Mouse (Mus musculus): ENCODE measurements around the gene Tagln2. TPM values are rescaled to one million over a fixed set of nuclear protein-coding genes. Genes with fewer than 3 reads are reported as not detected.

Tagln2 gene
- polyA plus RNA-seq, 1 experiment from 2014 or later, result 662 TPM

DNA sequence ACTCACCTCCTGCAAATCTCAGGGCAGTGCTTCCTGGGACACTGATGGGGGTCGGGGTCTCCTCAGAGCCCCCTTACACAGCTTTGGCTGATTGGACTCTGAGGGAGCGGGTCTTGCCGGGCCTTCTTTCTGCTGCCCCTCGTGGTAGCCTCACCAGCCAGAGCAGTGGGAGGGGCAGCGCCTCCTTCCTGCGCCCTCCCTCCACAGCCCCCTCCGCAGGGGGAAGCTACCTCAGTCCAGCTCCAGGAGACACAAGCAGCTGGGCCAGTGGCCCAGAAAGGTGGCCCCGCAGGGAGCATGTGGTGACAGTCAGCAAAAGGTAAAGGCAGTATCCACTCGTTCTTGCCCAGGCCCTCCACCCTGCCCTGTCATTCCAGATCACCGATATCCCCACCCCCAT lies 2.4 kb upstream of the Tagln2 start:
- Histone ChIP-seq H3K4me3 (ENCODE audit: low read length) (no peak overlapping the region), H3K36me3 (ENCODE audit: control insufficient read depth, insufficient read depth, low read length) (no peaks in the 10 kb centered on the region), H3K4me1 (replicated peaks; ENCODE audit: control insufficient read depth, insufficient read depth, low read length) (peaks cover 13% of the 10 kb centered on the region), H3K4me2 (ENCODE audit: low read depth, low read length) (no peak overlapping the region), H3K27me3 (ENCODE audit: control insufficient read depth, insufficient read depth, low read depth, low read length) (no peaks in the 10 kb centered on the region), H3K27ac (ENCODE audit: low read length) (no peak overlapping the region), H3K9me3 (ENCODE audit: control insufficient read depth, low read length) (no peaks in the 10 kb centered on the region), H3K9ac (ENCODE audit: low read length) (no peak overlapping the region)
- 77% methylated on average over 10 of the region's 10 CpGs for WGBS
- ATAC-seq (ENCODE audit: low read depth), result no peak

DNA sequence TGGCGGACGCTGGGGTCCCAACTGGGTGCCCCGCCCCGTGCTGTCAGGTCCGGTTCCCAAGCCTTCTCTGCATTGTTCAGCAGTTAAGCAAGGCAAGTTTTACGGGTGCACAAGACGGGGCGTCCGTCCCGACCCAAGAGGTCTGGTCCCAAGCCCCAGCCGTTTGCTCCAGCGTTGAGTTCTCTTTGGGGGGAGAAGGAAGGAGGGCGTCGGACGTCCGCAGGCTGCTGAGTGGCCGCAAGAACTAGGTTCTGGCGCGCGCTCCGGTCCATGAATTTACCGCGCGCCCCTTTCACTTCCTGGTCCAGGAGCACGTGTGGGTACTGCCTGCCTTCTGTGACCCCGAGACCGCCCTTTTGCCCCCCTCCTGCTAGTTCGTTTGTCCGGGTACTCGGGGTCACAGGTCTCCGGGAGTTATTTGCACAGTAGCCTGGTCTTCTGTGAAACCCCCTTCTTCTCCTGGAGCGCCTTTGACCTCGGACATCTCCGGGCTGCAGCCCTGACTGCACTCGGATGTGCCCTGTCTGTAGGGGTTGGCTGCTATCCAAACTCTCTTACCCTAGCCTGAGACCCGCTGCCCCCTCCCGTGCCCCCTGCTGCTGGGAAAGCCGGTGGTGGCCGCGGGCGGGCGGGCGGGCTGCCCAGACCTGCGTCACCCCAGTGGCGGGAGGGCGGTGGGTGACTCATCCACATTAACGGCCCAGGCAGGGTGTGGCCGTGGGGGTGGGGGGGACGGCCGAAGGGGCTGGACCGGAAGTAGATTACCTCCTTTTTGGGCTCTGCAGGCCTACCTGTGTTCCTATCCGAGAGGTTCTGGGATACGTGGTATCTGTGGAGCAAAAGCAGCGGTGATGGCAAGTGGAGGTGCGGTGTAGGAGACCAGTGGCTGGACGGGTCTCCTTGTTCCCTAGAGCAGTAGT lies 864 bp downstream of the Tagln2 start:
- H3K36me3 ChIP-seq (ENCODE audit: control insufficient read depth, insufficient read depth, low read length), result peaks cover 10% of the 10 kb centered on the region
- H3K4me3 ChIP-seq (ENCODE audit: low read length), result peak overlapping the region; percentile 67
- peaks cover 42% of the 10 kb centered on the region for H3K4me1 ChIP-seq (replicated peaks; ENCODE audit: control insufficient read depth, insufficient read depth, low read length)
- peak overlapping the region; percentile 61 for H3K4me2 ChIP-seq (ENCODE audit: low read depth, low read length)
- 1% methylated on average over 56 of the region's 56 CpGs for WGBS
- ATAC-seq (ENCODE audit: low read depth), result peak; percentile 29
- peak overlapping the region; percentile 79 for H3K9ac ChIP-seq (ENCODE audit: low read length)
- no peaks in the 10 kb centered on the region for H3K9me3 ChIP-seq (ENCODE audit: control insufficient read depth, low read length)
- H3K27ac ChIP-seq (ENCODE audit: low read length), result peak overlapping the region; percentile 97
- no peaks in the 10 kb centered on the region for H3K27me3 ChIP-seq (ENCODE audit: control insufficient read depth, insufficient read depth, low read depth, low read length)

DNA sequence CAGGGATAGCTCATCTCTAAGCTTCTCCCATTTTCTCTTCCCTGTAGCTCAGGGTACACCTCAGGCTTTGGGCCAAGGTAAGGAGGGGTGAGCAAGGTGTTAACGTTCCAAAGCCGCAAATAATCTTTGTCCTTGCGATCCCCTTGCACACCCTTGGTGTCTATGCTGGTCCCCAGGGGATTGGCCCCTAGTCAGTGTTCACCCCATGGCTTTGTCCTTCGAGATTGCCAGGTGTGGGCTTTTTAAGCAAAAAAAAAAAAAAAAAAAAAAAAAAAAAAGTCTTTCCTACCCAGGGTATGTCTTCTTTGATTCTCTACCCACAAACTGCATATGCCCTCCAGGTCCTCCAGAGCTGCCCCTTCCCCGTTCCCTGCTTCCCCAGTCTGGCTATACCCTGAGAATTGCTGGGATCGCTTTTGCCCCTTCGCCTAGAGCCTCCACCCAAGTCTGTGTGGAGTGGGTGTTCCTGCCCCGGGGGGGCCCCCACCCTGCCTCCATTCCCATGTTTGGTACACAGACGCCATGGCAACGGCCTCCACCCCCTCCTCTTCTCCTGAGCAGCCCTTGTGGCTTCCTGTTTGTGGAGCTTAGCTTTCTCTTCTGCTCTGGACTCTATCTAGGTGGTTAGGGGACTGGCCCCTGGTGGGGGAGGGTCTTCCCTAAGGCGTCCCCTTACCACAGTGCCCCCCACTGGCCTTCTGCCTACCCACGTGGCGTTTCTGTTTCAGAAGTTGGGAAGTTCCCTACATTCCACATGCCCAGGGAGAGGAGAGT lies 1.7 kb downstream of the Tagln2 start:
- peak overlapping the region; percentile 97 for H3K27ac ChIP-seq (ENCODE audit: low read length)
- peaks cover 18% of the 10 kb centered on the region for H3K36me3 ChIP-seq (ENCODE audit: control insufficient read depth, insufficient read depth, low read length)
- H3K4me1 ChIP-seq (replicated peaks; ENCODE audit: control insufficient read depth, insufficient read depth, low read length), result peaks cover 48% of the 10 kb centered on the region
- peak overlapping the region; percentile 67 for H3K4me3 ChIP-seq (ENCODE audit: low read length)
- peak overlapping the region; percentile 61 for H3K4me2 ChIP-seq (ENCODE audit: low read depth, low read length)
- no peaks in the 10 kb centered on the region for H3K27me3 ChIP-seq (ENCODE audit: control insufficient read depth, insufficient read depth, low read depth, low read length)
- no peaks in the 10 kb centered on the region for H3K9me3 ChIP-seq (ENCODE audit: control insufficient read depth, low read length)
- WGBS, result 12% methylated on average over 13 of the region's 13 CpGs
- peak; percentile 27 for ATAC-seq (ENCODE audit: low read depth)
- H3K9ac ChIP-seq (ENCODE audit: low read length), result peak overlapping the region; percentile 79

- no peaks in the 10 kb centered on the region for H3K9me3 ChIP-seq (ENCODE audit: control insufficient read depth, low read length)
- peak overlapping the region; percentile 97 for H3K27ac ChIP-seq (ENCODE audit: low read length)
- peaks cover 22% of the 10 kb centered on the region for H3K36me3 ChIP-seq (ENCODE audit: control insufficient read depth, insufficient read depth, low read length)
- 7% methylated on average over 12 of the region's 13 CpGs for WGBS
- peak overlapping the region; percentile 67 for H3K4me3 ChIP-seq (ENCODE audit: low read length)
- H3K4me1 ChIP-seq (replicated peaks; ENCODE audit: control insufficient read depth, insufficient read depth, low read length), result peaks cover 51% of the 10 kb centered on the region
- peak overlapping the region; percentile 61 for H3K4me2 ChIP-seq (ENCODE audit: low read depth, low read length)
- no peaks in the 10 kb centered on the region for H3K27me3 ChIP-seq (ENCODE audit: control insufficient read depth, insufficient read depth, low read depth, low read length)
- peak; percentile 73 for ATAC-seq (ENCODE audit: low read depth)
- H3K9ac ChIP-seq (ENCODE audit: low read length), result peak overlapping the region; percentile 79
Observed at GRCm38 (mm10) chr1:172502145-172503110, 2.6 kb downstream of the Tagln2 start.

DNA sequence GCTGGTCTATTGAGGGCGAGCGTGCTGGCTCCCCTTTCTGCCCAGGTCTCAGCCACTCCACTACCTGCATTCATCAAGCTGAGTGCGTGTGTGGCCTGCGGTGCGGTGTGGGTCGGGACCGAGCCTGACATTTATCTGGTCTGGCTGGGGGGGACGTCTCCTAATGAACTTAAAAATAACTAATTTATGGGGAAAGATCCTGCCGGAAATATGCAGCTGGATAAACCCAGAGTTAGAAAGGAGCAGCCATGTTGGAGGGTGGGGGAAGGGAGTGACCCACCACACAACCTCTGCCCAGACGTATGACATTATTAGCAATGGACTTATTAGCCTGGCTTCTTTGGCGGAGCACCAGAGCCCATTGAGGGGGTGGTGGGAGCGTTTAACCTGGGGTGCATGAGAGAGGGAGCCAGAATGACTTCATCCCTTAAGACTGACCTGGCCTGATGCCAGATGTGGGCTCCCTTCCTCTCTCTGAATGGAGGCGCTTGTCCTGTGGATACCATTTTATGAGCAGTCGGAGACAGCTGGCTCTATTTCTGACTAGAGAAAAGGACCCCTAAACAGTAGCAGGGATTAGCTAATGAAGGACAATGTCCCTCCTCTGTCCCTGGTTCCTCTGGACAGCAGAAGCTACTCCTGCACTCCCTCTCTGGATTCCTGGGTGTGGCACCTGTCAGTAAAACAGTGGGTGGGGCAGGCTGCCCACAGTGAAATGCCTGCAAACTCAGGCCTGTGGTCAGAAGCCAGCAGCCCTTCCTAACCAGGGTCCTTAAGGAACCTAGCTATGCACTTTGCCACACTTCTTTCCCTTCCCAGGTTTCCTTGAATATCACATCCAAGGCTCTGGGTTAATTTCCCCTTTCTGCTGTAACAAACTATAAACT lies 3.5 kb downstream of the Tagln2 start:
- Histone ChIP-seq H3K9me3 (ENCODE audit: control insufficient read depth, low read length) (no peaks in the 10 kb centered on the region), H3K9ac (ENCODE audit: low read length) (peak overlapping the region; percentile 79), H3K4me3 (ENCODE audit: low read length) (peak overlapping the region; percentile 67), H3K4me2 (ENCODE audit: low read depth, low read length) (peak overlapping the region; percentile 61), H3K36me3 (ENCODE audit: control insufficient read depth, insufficient read depth, low read length) (peaks cover 31% of the 10 kb centered on the region), H3K27ac (ENCODE audit: low read length) (peak overlapping the region; percentile 97), H3K27me3 (ENCODE audit: control insufficient read depth, insufficient read depth, low read depth, low read length) (no peaks in the 10 kb centered on the region), H3K4me1 (replicated peaks; ENCODE audit: control insufficient read depth, insufficient read depth, low read length) (peaks cover 54% of the 10 kb centered on the region)
- WGBS, result 7% methylated on average over 14 of the region's 14 CpGs
- peak; percentile 4 for ATAC-seq (ENCODE audit: low read depth)

- H3K4me2 ChIP-seq (ENCODE audit: low read depth, low read length), result no peak overlapping the region; the same call in 1 of the 2 replicates
- no peaks in the 10 kb centered on the region for H3K9me3 ChIP-seq (ENCODE audit: control insufficient read depth, low read length)
- no peaks in the 10 kb centered on the region for H3K27me3 ChIP-seq (ENCODE audit: control insufficient read depth, insufficient read depth, low read depth, low read length)
- peaks cover 51% of the 10 kb centered on the region for H3K4me1 ChIP-seq (replicated peaks; ENCODE audit: control insufficient read depth, insufficient read depth, low read length)
- no peak overlapping the region for H3K4me3 ChIP-seq (ENCODE audit: low read length)
- peak overlapping the region; percentile 65; the same call in 1 of the 2 replicates for H3K27ac ChIP-seq (ENCODE audit: low read length)
- ATAC-seq (ENCODE audit: low read depth), result no peak
- peaks cover 38% of the 10 kb centered on the region for H3K36me3 ChIP-seq (ENCODE audit: control insufficient read depth, insufficient read depth, low read length)
- no peak overlapping the region for H3K9ac ChIP-seq (ENCODE audit: low read length)
- 57% methylated on average over 8 of the region's 8 CpGs for WGBS
Observed at GRCm38 (mm10) chr1:172504756-172505155, 4.9 kb downstream of the Tagln2 start.

- H3K9me3 ChIP-seq (ENCODE audit: control insufficient read depth, low read length), result no peaks in the 10 kb centered on the region
- no peaks in the 10 kb centered on the region for H3K27me3 ChIP-seq (ENCODE audit: control insufficient read depth, insufficient read depth, low read depth, low read length)
- H3K27ac ChIP-seq (ENCODE audit: low read length), result no peak overlapping the region
- no peak overlapping the region for H3K4me2 ChIP-seq (ENCODE audit: low read depth, low read length)
- H3K4me3 ChIP-seq (ENCODE audit: low read length), result no peak overlapping the region
- H3K4me1 ChIP-seq (replicated peaks; ENCODE audit: control insufficient read depth, insufficient read depth, low read length), result peaks cover 49% of the 10 kb centered on the region
- peaks cover 38% of the 10 kb centered on the region for H3K36me3 ChIP-seq (ENCODE audit: control insufficient read depth, insufficient read depth, low read length)
- no peak overlapping the region for H3K9ac ChIP-seq (ENCODE audit: low read length)
- peak; percentile 41 for ATAC-seq (ENCODE audit: low read depth)
- WGBS, result 33% methylated on average over 5 of the region's 5 CpGs
Observed at GRCm38 (mm10) chr1:172507001-172507400, 7.2 kb downstream of the Tagln2 start.

GRCm38 (mm10) chr1:172507701-172508100 lies 7.9 kb downstream of the Tagln2 start:
- 74% methylated on average over 3 of the region's 3 CpGs for WGBS
- peaks cover 49% of the 10 kb centered on the region for H3K4me1 ChIP-seq (replicated peaks; ENCODE audit: control insufficient read depth, insufficient read depth, low read length)
- H3K9me3 ChIP-seq (ENCODE audit: control insufficient read depth, low read length), result no peaks in the 10 kb centered on the region
- H3K27ac ChIP-seq (ENCODE audit: low read length), result no peak overlapping the region
- no peak overlapping the region for H3K4me3 ChIP-seq (ENCODE audit: low read length)
- ATAC-seq (ENCODE audit: low read depth), result no peak
- H3K27me3 ChIP-seq (ENCODE audit: control insufficient read depth, insufficient read depth, low read depth, low read length), result no peaks in the 10 kb centered on the region
- H3K4me2 ChIP-seq (ENCODE audit: low read depth, low read length), result no peak overlapping the region
- no peak overlapping the region for H3K9ac ChIP-seq (ENCODE audit: low read length)
- H3K36me3 ChIP-seq (ENCODE audit: control insufficient read depth, insufficient read depth, low read length), result peaks cover 38% of the 10 kb centered on the region

Data from lung, embryonic 16.5 days (tissue).